9 mouse cellular contexts compared by ENCODE assay signal in the genomic region with DNA sequence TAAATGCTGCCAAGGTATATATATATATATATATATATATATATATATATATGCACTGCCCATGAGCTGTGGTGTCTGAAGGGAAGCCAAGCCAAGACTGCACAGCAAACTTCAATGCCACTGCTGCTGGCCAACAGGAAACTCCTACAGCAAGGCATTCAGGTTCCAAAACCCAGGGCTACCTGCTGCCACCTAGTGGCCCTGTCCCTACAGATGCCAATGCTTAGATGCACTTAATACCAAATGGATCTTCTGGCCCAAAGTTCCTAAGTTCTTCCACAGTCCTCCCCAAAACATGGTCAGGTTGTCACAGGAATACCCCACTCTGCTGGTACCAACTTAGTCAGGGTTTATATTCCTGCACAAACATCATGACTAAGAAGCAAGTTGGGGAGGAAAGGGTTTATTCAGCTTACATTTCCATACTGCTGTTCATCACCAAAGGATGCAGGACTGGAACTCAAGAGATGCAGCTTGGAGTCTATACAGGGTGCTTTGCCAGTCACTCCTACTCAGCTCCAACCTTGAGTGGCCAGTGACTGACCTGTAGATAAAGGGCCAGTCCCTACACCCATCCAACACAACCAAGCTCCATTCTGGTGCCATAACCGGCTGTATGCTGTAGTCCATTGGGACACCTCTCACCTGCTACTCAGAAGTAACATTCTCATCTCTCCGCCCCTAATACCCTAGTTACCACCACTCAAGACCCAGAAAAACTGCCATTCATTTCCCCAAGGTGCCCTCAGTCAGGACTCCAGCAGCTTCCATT. TPM values are rescaled to one million over a fixed set of nuclear protein-coding genes. Genes with fewer than 3 reads are reported as not detected.
DNase-seq lines count a peak whose midpoint lies in the region; ATAC-seq and TF ChIP-seq lines count a peak whose summit lies in the region.
"Had no signal": no experiment of that assay in that cellular context is flagged by ENCODE, and none has a peak within 500 bp of the region (broad histone marks: within the 10 kb centered on the region; RNA-seq: fewer than 3 reads in every experiment).

No protein-coding gene starts in this region.

- H3K9me3 ChIP-seq in kidney, embryonic 16.5 days (ENCODE audit: low read length) = no peaks in the 10 kb centered on the region

- 81% methylated on average over 2 of the region's 2 CpGs for WGBS in kidney, embryonic 16.5 days

- peak; percentile 63; the same call in 1 of the 2 replicates for TF ChIP-seq CTCF in testis, adult 2 months (IDR thresholded peaks at IDR 0.05; ENCODE audit: control insufficient read depth, insufficient read depth, insufficient replicate concordance, low read depth, low read length)

- no peak for TF ChIP-seq POLR2A in testis, adult 2 months (IDR thresholded peaks at IDR 0.05; ENCODE audit: control insufficient read depth, low read depth, low read length)

- peaks cover 40% of the 10 kb centered on the region for H3K36me3 ChIP-seq in kidney, embryonic 16.5 days (ENCODE audit: insufficient read depth, low read length)
- peaks cover 5% of the 10 kb centered on the region for H3K36me3 ChIP-seq in testis, adult 2 months (ENCODE audit: control insufficient read depth, insufficient read depth, low read length)

- no peak overlapping the region for H3K9ac ChIP-seq in kidney, embryonic 16.5 days (replicated peaks; ENCODE audit: low read length)

- no peak overlapping the region for H3K4me2 ChIP-seq in kidney, embryonic 16.5 days (replicated peaks; ENCODE audit: low read depth, low read length)

- no peak overlapping the region for H3K27ac ChIP-seq in kidney, embryonic 16.5 days (ENCODE audit: low read length)
- no peak overlapping the region for H3K27ac ChIP-seq in testis, adult 2 months (ENCODE audit: control insufficient read depth, insufficient read depth, low read depth, low read length)

- peaks cover 29% of the 10 kb centered on the region for H3K4me1 ChIP-seq in kidney, embryonic 16.5 days (ENCODE audit: insufficient read depth, low read length)
- peaks cover 2% of the 10 kb centered on the region for H3K4me1 ChIP-seq in testis, adult 2 months (ENCODE audit: control insufficient read depth, insufficient read depth, low read length)

- no peaks in the 10 kb centered on the region for H3K27me3 ChIP-seq in kidney, embryonic 16.5 days (ENCODE audit: insufficient read depth, low read length)
- H3K27me3 ChIP-seq in testis, adult 2 months (ENCODE audit: control insufficient read depth, insufficient read depth, low read length) = no peaks in the 10 kb centered on the region

- peak; percentile 90 for DNase-seq in 416B (ENCODE audit: low read depth)
- peak; percentile 74 to 83 for DNase-seq in adrenal gland, adult 18-20 months (ENCODE audit: low spot score in 2 of 2)
- peak; percentile 88 for DNase-seq in embryo, embryonic 11 days
- peak; percentile 82 for DNase-seq in liver
- DNase-seq in natural killer cell, adult 2 months (ENCODE audit: low spot score in 2 of 2) = peak; percentile 61 to 76

- no peak overlapping the region for H3K4me3 ChIP-seq in kidney, embryonic 16.5 days (ENCODE audit: low read length)
- no peak overlapping the region for H3K4me3 ChIP-seq in testis, adult 2 months (ENCODE audit: control insufficient read depth, low read depth, low read length)

- ATAC-seq in granulocyte monocyte progenitor cell, adult 5-6 weeks (replicated peaks; ENCODE audit: poor library complexity, severe bottlenecking) = peak; percentile 83
- peak; percentile 37; the same call in 1 of the 2 replicates for ATAC-seq in kidney, embryonic 16.5 days (ENCODE audit: low FRiP score, low TSS enrichment)

RNA-seq across cellular contexts. Expression of a gene that starts 5.6 kb away (rescaled TPM):
- not detected for total RNA-seq in adrenal gland, adult 18-20 months (2021)
- total RNA-seq in granulocyte monocyte progenitor cell, adult 5-6 weeks (2014; fragmentation: Nextera tagmentation) = not detected in 2 replicates
- not detected in 2 replicates for total RNA-seq in granulocyte monocyte progenitor cell, adult 5-6 weeks (2017)
- not detected in 2 replicates for polyA plus RNA-seq in kidney, embryonic 16.5 days (2015; fragmentation: Nextera tagmentation; extraction: Ambion mirVana)
- polyA plus RNA-seq in testis, adult 2 months (2012; rRNA removed) = not detected in 2 replicates
- polyA plus RNA-seq: stomach, embryonic 16.5 days had no signal

RNA-seq across cellular contexts. Expression of a gene that starts 6.1 kb away (rescaled TPM):
- 100 to 1,000 TPM; 201 to 202 TPM for total RNA-seq in adrenal gland, adult 18-20 months (2021)
- 95.3 and 120 TPM in 2 replicates for total RNA-seq in granulocyte monocyte progenitor cell, adult 5-6 weeks (2014; fragmentation: Nextera tagmentation)
- total RNA-seq in granulocyte monocyte progenitor cell, adult 5-6 weeks (2017) = 173 and 194 TPM in 2 replicates
- polyA plus RNA-seq in kidney, embryonic 16.5 days (2015; fragmentation: Nextera tagmentation; extraction: Ambion mirVana) = 81.8 and 84.1 TPM in 2 replicates
- polyA plus RNA-seq in testis, adult 2 months (2012; rRNA removed) = 59.8 and 68.1 TPM in 2 replicates

RNA-seq across cellular contexts. Expression of a gene that starts 7.0 kb away (rescaled TPM):
- total RNA-seq in adrenal gland, adult 18-20 months (2021) = 100 to 1,000 TPM; 930 to 948 TPM
- total RNA-seq in granulocyte monocyte progenitor cell, adult 5-6 weeks (2014; fragmentation: Nextera tagmentation) = 2,240 and 2,398 TPM in 2 replicates
- total RNA-seq in granulocyte monocyte progenitor cell, adult 5-6 weeks (2017) = 2,059 and 2,173 TPM in 2 replicates
- 825 and 828 TPM in 2 replicates for polyA plus RNA-seq in kidney, embryonic 16.5 days (2015; fragmentation: Nextera tagmentation; extraction: Ambion mirVana)
- polyA plus RNA-seq in testis, adult 2 months (2012; rRNA removed) = 262 and 331 TPM in 2 replicates

RNA-seq across cellular contexts. Expression of a gene that starts 25.9 kb away (rescaled TPM):
- 1 to 10 TPM; 4.9 TPM for total RNA-seq in adrenal gland, adult 18-20 months (2021)
- not detected in 2 replicates for total RNA-seq in granulocyte monocyte progenitor cell, adult 5-6 weeks (2014; fragmentation: Nextera tagmentation)
- total RNA-seq in granulocyte monocyte progenitor cell, adult 5-6 weeks (2017) = 0.43 TPM in 1 of 2 replicates, not detected in the other
- polyA plus RNA-seq in kidney, embryonic 16.5 days (2015; fragmentation: Nextera tagmentation; extraction: Ambion mirVana) = 1.4 and 1.7 TPM in 2 replicates
- 9.6 and 10.4 TPM in 2 replicates for polyA plus RNA-seq in testis, adult 2 months (2012; rRNA removed)
